Mouse (Mus musculus) left cerebral cortex, postnatal 10 days (tissue): ENCODE measurements around the gene Aars. TPM values are rescaled to one million over a fixed set of nuclear protein-coding genes. Genes with fewer than 3 reads are reported as not detected.
A peak's percentile ranks its signal among the peaks of the same experiment; 100 is the strongest.
"Not testable (repeated sequence)": the region's sequence is repeated elsewhere in the genome, so short reads cannot be mapped to it uniquely, and the experiment has no call there.

Experiments used
- DNase-seq, 2 experiments: peaks; one replicate each; pipeline ENCODE4 v3.0.0; 2021 to 2022; ENCODE audit warnings: low spot score in 2 of 2, mixed read lengths in 1 of 2; ENCODE audit errors: extremely low spot score in 1 of 2
- intact Hi-C: fragments of 180-260 bp; cut with DNase I; formaldehyde crosslinking; loops from one replicate; pipeline ENCODE4 v1.15.1; 2025
- total RNA-seq, 2 experiments: library from RNA; stranded (reverse); gene quantifications; 2 replicates each; pipeline ENCODE4 v1.2.3; 2021

The Aars gene
- total RNA-seq, result 100 to 1,000 TPM in 1 of 2 experiments, 10 to 100 TPM in 1; 96.8 to 102 TPM

DNA sequence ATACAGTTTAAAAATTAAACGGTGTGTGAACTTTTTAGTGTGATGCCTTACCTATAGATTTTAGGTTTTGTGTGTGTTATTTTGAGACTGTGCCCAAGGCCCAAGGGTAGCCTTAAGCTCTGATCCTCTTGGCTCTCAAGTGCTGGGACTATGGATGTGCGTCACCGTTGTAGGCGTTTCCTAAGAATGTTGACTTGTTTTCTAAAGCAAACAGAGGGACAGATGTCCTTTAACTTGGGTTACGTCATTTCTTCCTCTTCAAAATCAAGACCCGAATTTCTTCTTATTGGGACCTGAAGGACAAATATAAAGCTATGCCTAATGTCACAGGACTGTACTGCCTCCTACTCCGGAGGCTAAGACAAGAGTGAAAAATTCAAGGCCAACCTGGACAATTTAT is at the start of gene Aars:
Gene Aars, plus strand, starts transcription at position 229 of the 400 bp plus-strand sequence.
- no peak for DNase-seq
- intact Hi-C loops, result no loop called here

DNA sequence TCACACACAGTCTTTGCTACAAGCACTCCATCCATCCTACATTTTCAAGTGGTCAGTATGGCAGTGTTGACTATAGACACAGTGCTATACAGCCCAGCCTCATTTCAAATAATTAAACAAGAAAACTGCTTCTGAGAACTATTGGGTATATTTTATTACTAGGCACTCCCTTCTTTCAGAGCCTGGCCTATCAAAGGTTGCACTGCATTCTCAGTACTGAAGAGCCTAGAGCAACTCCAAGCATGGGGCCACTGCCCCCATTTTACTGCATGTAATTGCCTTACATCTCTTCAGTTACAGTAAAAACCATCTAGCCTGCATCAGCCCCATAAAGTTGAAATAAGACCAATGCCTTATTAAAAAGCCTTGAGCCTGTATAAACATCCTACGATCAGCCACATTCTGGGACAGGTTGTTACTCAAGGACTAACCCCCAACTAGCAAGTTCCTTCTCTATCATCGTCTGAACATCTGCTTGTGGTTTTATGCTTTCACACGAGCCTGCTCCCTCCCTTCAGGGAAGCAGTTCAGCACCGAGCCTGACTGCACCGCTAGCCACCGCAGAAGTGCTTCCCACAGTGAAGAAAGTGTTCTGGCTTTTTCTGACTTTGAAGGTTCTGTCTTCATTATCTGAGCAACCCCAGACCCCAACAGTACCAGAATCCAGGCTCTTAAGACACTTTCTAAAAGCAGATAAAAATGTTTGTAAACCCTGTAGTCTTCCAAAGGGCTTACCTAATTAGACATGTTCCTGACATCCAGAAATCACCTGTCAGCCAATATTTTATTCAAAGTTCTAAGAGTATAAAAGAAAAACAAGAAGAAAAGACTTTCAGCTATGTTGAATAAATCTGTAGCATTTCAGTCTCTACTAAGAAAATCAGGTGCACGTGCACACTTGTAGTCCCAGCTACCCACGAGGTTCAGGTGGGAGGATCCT is 44.9 kb upstream of the Aars start:
- no peak for DNase-seq
- intact Hi-C loops, result loop anchor here (10.0 kb wide), 2 partner anchors 57 to 123 kb away; no protein-coding TSS in a partner anchor

DNA sequence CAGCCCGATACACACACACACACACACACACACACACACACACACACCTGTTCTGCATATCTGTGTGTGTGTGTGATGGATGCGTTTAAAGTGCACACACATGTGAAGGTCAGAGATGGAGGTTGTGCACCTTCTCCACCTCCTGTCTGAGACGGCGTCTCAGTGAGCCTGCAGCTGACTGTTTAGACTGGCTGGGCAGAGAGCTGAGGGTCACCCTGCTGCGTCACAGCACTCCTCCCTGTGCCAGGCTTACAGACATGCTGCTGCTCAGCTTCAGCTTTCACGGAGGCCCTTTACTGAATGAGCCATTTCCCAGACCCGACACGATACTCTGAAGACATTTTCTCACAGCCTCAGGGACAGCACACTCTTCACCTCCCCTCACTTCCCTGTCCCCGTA is 42.9 kb upstream of the Aars start:
- intact Hi-C loops, result no loop called here
- DNase-seq, result no peak

DNA sequence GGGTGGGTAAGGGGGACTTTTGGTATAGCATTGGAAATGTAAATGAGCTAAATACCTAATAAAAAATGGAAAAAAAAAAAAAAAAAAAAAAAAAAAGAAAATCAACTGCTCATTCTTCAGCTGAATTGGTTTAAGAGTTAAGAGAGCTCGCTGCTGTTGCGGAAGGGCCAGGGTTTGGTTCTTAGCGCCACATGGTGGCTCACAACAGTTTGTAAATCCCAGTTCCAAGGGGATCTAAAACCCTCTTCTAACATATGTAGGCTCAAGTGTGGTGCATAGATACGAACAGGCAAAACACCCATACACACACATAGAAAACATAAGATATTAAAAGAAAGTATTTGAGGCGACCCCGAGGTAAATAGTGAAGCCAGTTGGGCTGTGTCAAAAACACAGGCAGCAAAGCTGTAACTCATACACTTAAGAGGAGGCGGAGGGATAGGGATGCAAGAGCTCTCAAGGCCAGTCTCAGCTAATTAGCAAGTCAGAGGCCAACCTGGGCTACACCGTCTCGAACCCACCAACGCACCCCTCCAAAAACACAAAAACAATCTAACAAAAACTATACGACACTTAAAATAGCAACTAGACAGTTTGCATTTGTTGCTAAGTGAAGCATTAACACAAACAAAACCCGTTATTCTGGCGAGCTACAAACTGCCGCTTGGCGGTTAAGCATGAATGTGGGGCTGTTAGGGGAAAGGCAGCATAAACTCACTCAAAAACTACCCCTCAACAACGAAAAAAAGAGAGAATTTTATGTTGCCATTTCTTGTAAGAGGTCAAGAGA is 36.1 kb upstream of the Aars start:
- DNase-seq, result no peak
- intact Hi-C loops, result no loop called here

DNA sequence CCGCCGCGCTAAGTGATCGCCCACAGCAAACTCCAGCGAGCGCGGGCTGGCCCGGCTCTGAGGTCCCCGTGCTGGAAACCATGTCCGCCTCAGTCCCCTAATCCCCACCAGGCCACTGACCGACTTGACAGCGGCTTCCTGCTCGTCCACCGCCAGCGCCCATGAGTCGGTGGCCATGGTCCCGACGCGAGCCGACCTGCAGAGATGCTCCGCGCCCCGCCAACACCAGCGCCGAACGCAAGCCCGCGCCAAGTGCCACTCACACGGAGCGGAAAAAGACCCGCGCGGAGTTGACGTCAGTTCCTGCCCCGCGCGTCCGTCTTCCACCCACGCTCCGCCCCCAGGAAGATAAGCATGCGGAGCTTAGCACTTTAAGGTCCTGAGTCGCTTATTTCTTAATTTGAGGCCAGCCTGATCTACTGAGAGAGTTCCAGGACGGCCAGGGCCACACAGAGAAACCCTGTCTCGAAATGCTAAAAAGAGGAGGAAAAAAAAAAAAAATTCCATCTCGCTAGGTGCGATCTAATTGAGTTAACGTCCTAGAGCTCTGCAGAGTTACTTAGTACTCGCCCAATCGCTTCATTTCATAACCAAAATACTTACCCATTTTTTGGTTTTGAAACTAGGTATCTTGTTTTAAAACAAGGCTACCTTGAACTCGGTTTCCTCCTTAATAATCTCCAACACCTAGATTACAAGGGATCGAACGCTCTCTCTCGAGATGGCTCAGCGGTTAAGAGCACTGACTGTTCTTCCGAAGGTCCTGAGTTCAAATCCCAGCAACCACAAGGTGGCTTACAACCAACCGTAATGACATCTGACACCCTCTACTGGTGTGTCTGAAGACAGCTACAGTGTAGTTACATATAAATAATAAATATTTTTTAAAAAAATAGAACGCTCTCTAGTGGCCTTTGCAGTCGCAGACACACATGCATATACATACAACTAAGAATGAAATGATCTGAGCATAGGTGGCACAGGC is 35.1 kb upstream of the Aars start, which contains the start of gene Ddx19a:
Gene Ddx19a, minus strand, starts transcription at position 254 of the 985 bp plus-strand sequence.
- peak; percentile 83 to 94 for DNase-seq
- intact Hi-C loops, result no loop called here

DNA sequence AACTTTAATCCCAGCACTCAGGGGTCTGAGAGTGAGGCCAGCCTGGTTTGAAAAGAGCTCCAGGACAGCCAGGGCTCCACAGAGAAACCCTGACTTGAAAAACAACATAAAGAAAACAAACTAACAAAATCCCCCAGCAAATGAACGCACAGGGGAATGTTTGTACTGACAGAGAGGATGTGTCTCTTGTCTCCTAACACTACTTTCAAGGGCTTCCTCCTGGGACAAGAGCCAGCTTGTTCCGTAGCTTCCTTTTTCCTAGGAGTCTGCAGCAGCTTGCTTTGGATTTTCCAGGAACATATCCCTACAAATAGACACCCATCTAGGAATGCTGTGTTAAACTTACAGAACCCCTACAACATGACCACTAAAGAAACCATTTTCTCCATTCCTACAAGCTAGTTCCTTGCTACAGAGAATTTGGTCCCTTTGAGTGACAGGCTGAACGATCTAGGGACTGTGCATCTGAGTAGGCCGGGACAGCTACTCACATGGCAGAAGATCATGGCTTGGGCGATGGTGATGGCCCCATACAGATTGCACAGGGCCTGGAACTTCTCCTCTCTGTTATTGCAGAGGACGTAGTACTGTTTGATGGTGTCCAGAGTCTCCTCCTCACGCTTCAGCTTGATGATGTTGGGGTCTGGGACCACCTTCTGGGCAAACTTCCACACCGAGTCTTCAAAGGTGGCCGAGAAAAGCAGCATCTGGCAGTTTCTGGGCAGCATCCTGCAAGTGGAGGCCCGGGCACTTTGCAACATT is 22.5 kb upstream of the Aars start:
- not testable (repeated sequence) for DNase-seq
- intact Hi-C loops, result loop anchor here (10.0 kb wide), 1 partner anchor 154 kb away; no protein-coding TSS in a partner anchor

DNA sequence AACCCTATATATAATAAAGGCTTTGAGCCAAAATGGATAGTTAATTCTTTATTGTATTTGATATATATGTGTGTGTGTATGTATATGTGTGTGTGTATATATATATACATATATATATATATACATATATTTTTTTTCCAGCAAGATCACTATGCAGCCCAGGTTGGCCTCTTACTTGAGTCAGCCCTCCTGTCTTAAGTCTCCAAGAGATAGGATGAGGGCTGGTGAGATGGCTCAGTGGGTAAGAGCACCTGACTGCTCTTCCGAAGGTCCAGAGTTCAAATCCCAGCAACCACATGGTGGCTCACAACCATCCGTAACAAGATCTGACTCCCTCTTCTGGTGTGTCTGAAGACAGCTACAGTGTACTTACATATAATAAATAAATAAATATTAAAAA is 6.3 kb upstream of the Aars start:
- DNase-seq, intact Hi-C loops: not testable (repeated sequence)

DNA sequence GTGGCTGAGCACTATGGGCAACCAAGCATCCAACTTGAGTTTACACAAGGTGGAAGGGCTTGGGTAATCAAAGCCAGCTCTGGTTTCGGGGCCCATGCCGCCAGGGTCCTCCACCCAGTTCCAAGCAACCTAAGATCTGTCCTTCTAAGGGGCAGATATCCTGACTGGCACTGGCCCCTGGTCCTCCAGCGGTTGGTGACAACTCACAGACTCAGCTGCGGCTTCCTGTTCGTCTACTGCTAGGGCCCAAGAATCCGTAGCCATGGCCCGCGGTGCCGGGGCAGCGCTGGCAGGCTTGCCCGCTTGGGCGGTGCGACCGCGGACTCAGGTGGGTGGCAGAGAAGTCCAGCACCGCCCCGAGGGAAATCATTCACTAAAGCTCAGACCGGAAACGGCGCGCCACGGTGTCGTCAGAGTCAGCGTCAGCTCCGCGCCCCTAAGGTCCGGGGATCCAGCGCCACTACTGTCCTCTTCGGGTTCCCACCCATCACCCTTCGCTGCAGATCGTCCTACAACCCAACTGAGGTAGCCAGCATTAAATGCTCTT is 5.5 kb upstream of the Aars start:
- intact Hi-C loops, result no loop called here
- peak; percentile 83 to 92 for DNase-seq

DNA sequence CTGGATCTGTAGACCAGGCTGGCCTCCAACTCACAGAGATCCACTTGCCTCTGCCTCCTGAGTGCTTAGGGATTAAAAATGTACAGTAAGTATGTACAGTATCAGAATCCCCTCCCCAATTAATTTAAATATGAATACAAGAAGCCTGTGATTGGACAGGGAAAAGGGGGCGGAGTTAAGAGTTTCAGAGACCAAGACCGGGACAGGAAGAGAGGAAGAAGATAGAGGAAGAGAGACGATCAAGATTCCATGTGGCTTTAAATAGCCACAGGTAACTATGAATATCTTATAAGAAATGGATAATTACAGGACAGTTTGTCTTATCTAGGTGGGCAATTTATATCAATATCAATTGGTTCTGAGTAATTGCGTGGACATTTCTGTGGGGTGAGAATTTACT is 3.4 kb upstream of the Aars start:
- intact Hi-C loops, result no loop called here
- DNase-seq, result no peak

DNA sequence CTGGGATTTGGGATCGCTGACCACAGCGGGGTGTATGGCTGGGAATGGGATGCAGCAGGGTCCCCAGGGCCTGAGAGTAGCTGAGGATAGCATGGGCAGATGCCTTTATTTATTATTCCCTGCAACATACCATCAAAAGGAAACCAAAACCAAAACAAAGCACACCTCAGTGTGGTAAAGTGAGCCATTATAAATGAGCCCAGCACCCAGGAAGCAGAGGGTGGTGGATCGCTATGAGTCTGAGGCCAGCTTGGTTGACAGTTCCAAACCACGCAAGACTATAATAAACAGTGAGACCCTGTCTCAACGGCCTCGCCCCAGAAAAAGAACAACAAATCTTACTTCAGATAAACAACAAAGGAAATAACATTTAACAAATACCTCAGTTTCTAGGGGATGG is 2.9 kb upstream of the Aars start:
- no peak for DNase-seq
- intact Hi-C loops, result no loop called here

DNA sequence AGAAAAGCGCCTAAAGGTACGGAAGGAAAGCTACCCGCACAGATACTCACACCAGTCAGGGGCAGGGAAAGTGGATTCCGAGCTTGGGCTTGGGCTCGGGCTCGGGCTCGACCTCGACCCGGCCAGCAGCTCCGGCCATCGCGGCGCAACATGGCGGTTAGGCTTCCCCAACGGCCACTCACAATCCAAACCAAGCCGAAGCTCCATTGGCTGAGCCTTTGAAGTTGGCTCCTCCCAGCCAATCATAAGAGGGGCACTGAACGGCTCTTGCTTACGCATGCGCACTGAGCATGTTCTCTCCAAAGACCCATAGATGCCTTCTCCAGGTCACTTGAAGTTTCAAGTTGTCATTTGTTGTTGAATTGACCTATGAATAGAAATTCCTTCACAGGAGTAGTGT is 1.4 kb upstream of the Aars start, which contains the start of gene Ddx19b:
Gene Ddx19b, minus strand, starts transcription at position 180 of the 400 bp plus-strand sequence.
- no peak for DNase-seq
- intact Hi-C loops, result no loop called here

DNA sequence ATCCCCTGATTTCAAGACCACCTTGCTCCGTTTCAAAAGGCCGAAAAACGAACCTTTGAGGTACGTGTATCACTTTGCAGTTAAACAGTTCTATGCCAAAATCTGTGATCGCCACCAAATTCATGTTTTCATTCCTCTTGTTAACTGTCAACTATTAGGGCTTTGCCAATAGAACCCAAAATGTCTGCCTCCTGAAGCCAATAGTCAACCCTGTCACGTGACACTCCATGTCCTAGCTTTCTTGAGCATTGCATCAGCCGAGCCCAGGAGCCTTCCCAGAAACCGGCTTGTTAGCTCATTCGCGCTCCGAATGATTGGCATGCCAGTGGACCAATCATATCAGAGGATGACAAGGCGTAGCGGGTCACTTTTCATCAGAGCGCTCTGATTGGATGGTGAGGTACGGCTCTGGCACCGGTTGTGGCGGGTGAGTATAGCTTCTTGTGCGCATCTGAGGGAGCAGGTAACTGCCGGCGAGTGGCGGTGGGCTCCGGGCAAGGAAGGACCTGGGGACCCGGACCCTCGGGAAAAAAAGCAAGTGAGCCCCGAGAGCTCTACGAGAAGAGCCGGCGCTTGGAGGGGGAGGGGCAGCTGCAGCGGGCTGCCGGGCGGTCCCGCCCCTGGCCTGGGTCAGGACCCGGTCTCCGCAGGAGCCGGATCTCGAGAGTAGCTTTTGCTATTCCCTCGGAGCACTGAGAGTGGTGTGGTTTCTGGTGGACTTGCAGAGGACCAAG is 705 bp downstream of the Aars start:
- intact Hi-C loops, result no loop called here
- peak; percentile 98 to 100 for DNase-seq

DNA sequence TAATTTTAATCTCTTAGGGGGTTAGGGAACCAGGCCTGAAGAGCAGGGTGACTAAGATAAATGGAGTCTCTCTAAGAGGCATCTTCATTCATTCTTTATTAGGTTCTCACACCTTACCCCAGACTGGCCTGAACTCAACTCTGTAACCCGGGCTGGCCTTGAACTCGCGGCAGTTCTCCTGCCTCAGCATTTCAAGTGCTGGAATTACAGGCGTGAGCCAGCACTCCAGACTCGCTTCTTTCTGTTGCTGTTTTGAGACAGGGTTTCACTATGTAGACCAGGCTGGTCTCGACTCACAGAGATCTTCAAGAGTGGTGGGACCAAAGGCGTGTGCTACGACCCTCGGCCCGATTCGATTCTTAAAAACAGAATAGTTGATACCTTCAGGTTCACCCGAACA is 1.3 kb downstream of the Aars start:
- intact Hi-C loops, result no loop called here
- DNase-seq, result no peak

DNA sequence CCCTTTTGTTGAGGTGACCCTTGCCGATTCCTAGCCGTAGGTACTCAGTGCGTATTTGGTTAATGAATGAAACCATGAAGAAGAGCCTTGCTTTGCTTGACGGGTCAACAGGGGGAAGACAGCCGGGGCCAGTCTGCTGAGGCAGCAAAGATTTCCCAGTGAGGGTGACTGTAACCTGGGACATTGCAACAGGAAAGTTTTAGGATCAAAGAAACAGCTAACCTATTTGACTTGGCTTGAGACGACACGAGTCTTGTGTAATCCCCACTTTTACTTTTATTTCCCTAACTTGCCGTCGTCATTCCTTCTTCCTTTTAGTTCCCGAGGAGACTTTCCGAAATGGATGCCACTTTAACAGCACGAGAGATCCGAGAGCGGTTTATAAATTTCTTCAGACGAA is 3.6 kb downstream of the Aars start:
- intact Hi-C loops, result no loop called here
- no peak for DNase-seq

DNA sequence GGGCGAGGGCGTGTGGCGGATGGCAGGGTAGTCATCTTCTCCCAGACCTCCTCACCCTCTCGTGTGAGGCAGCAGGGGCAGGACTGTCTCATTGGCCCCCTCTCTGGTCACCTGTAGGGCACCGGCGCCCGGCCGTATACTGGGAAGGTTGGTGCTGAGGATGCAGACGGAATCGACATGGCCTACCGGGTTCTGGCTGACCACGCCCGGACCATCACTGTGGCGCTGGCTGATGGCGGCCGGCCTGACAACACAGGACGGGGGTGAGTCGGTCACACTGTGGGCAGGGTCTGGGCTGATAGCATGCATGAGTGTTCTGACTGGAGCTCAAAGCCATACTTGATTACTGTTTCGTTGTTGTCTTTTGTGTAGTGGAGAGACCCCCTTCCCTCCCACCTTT is 9.6 kb downstream of the Aars start:
- no peak for DNase-seq
- intact Hi-C loops, result loop anchor here (10.0 kb wide), 1 partner anchor 58 kb away; no protein-coding TSS in a partner anchor

DNA sequence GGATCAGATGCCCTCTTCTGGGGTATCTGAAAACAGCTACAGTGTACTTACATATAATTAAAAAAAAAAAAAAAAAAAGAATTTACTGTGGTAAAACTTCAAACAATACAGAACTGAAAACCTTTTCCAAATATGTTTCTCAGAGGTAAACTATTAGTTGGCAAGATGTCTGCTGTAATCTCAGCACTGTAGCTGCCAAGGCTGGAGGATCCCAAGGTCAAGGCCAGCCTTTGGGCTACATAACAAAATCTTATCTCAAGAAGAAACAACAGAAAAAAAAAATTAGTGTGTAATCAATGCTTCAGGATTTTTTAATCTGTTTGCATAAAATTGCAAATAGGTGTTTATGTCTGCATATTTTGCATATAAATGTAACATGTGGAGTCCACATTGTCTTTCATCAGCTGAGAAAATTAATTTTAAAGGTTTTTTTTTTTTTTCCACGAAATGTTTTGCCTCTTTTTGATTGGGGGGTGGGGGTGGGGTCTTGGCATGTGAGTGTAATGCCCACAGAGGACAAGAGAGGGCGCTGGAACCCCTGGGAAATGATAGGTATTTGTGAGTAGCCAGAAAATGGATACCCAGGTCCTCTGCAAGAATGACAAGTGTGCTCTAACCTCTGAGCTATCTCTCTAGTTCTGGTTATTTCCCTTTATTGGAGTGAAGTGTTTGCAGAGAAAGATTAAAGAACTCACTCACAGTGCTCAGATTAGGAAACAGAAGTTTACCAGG is 11.2 kb downstream of the Aars start:
- intact Hi-C loops, result loop anchor here (10.0 kb wide), 1 partner anchor 59 kb away; no protein-coding TSS in a partner anchor
- no peak for DNase-seq
